Mouse (Mus musculus) cerebellum, adult 8-10 months (tissue): ENCODE data around the gene Tmem86a.

Experiments
- DNase-seq: peaks from one replicate; pipeline ENCODE4 v3.0.0; 2022

Gene Tmem86a

GRCm38 (mm10) chr7:47030517-47031193 is 19.7 kb upstream of the Tmem86a start:
- no peak for DNase-seq

DNA sequence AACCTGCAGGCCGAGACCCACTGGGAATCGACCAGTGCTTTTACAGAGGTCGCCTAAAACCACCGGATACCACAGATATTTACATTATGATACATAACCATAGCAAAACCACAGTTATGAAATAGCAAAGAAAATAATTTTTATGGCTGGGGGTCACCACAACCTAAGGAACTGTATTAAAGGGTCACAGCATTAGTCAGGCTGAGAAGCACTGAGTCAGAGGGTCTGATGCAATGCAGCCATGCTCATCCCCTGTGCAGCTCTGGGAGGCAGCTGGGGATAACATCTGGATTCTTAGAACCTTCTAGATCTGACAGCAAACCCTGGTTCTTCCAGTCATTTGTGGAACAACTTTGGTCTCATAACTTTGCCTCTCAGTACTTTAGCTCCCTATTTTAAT is 19.0 kb upstream of the Tmem86a start:
- DNase-seq, result no peak

- DNase-seq, result no peak
Measured at GRCm38 (mm10) chr7:47034785-47035384, 15.5 kb upstream of the Tmem86a start.

DNA sequence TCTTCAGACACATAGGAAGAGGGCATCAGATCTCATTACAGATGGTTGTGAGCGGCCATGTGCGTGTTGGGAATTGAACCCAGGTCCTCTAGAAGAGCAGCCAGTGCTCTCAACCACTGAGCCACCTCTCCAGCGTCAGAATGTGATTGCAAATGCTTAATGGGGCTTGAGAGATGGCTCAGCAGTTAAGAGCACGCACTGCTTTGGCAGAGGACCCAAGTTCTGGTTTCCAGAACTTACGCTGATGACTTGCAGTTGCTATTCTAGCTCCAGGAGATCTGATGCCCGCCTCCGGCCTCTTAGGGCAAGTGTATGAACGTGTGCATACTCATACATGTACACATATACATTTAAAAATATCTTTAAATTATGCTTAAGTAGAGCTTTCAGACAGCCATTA is 15.0 kb upstream of the Tmem86a start:
- DNase-seq, result no peak

- DNase-seq, result no peak
Measured at GRCm38 (mm10) chr7:47041706-47042105, 8.7 kb upstream of the Tmem86a start.

DNA sequence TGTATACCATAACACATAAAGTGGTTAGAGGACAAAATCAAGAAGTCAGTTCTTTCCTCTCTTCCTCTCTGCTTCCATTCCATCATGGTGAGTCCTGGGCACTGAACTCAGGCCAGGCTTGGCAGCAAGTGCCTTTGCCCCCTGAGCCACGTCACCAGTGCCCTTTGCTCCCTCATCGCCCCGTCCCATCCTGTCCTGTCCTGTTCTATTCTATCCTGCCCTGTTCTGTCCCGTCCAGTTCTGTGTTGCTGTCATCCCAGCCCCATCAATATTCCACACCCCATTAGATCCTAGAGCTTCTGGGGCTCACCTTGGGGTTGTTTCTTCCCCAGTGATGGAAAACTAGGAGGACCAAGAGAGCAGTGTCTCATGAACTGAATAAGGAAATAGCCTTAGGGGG is 8.3 kb upstream of the Tmem86a start:
- DNase-seq, result no peak

GRCm38 (mm10) chr7:47042823-47043490 is 7.4 kb upstream of the Tmem86a start:
- no peak for DNase-seq

DNA sequence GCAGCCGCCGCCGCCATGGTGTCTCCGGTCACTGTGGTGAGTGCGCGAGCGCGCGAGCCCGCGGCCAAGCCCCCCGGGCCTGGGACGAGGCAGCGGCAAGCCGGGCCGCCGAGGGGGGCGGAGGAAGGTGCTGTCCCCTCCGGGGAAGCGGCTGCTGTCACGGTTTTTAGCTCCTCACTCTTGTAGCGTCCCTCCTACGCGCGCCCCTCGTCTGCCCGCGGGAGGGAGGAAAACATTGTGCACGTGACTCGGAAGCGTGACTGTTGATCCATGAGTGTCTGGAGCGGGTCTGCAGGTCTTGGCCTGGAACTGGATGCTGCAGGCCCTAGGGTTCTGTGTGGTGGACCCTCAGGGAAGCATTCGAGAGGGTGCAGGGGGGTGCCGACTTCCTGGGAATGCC is 365 bp downstream of the Tmem86a start:
- DNase-seq, result no peak

GRCm38 (mm10) chr7:47051404-47052151 is 1.2 kb downstream of the Tmem86a start:
- no peak for DNase-seq

DNA sequence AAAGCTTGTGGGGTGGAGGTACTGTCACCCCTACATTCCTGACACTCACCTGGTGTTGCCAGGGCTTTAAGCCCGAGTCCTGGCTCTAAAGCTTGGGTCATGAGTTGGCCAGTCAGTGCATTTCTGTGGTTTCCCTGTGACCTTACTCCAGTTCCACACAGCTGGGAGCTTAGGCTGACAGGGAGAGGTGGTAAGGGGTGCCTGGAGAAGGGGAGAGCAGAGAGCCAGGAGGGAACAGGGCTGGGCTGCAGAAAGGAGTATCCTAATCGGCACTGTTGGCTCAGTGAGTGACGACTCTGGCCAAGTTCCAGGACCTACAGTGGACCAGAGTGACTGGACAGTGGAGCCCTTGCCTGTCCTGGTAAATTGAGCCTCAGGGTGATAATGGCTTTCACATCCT is 1.9 kb downstream of the Tmem86a start:
- no peak for DNase-seq

DNA sequence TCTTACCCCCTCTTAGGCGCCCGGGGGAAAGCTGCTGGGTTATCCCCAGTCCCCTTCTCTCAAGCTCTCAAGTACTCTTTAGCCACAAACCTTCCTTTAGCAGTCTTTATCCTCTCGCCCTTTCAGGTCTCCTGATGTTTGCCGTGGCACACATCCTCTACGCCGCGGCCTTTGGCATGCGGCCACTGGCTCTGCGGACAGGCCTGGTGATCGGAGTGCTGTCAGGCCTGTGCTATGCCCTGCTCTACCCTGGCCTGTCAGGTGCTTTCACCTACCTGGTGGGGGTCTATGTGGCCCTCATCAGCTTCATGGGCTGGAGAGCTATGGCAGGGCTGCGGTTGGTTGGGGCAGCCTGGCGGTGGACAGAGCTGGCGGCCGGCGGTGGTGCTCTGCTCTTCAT is 2.9 kb downstream of the Tmem86a start:
- DNase-seq, result no peak

- DNase-seq, result no peak
Measured at GRCm38 (mm10) chr7:47054666-47055065, 4.3 kb downstream of the Tmem86a start.

DNA sequence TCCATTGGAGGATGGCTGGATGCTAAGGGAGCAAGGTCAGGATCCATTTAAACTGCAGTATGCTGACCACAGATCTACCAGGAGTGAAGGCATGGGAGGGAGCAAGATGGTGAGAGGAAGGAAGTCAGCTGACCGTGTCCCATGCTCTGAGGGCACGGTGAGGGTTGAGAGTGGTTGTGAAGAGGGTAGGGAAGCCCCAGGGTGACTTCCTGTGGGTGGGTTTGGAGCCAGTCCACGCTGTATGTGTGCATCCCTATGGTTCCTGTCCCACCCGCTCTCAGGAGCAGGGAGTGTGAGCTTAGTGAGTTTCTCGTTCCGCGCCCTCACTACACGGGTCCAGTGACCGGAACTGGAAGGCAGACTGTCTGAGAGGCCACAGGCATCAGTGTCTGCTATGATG is 5.3 kb downstream of the Tmem86a start:
- DNase-seq, result no peak

GRCm38 (mm10) chr7:47056273-47056672 is 5.9 kb downstream of the Tmem86a start:
- no peak for DNase-seq

GRCm38 (mm10) chr7:47059339-47059738 is 8.9 kb downstream of the Tmem86a start:
- no peak for DNase-seq

GRCm38 (mm10) chr7:47061560-47061959 is 11.2 kb downstream of the Tmem86a start:
- no peak for DNase-seq

DNA sequence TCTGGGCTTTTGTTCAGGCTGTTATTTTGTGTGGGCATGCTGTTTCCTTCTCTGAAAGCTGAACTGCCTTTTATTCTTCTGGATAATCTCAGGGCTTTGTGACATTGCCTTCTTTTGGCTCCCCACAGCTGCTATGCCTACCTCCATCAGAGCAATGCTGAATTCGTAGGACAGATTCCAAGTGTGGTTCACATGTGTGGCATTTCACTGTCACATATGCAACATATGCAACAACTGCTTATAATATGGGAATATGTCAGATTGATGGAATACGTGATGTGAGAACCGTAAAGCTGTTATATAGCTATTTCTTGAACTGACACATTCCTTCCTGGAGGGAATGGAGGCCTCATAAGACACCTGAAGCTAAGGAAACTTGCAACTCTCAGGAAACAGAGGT is 16.5 kb downstream of the Tmem86a start:
- DNase-seq, result no peak

DNA sequence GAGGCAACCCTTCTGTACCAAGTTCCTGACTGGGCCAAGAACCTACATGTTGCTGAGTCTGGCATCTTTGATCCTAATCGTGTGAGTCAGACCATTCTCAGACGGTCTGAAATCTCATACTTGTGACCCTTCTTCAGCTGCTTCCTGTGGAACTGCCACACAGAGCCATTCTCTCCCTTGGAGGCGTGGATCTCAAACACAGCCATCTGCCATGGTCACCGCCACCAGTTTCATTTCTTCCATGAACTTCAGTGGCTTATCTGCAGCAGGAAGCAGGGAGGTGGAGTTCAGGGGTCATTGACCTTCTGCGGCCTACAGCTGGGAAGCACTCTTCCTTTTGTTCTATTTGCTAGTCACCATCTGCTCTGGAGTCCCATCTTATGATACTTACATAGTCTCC is 17.5 kb downstream of the Tmem86a start:
- DNase-seq, result no peak

DNA sequence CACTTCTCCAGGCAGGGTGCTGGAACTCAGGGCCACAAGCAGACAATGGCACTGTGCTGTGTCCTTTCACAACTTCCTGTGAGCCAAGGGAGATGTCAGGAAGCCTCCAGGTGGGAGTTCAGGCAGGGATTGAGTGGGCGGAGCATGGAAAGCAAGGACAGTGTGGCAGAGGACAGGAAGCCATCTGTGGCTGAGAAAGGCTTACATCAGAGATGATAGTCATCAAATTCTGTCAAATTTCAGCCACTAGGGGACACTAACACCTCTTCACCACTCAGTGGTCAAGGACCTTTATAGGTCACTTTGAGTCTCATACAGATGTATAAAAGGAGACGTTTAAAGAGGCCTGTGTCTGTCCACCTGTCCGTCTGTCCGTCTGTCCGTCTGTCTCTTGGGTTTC is 22.1 kb downstream of the Tmem86a start:
- DNase-seq, result no peak

- DNase-seq, result no peak
Measured at GRCm38 (mm10) chr7:47073536-47074521, 23.4 kb downstream of the Tmem86a start.

GRCm38 (mm10) chr7:47076193-47076592 is 25.8 kb downstream of the Tmem86a start:
- no peak for DNase-seq

- DNase-seq, result no peak
Measured at GRCm38 (mm10) chr7:47076729-47077128, 26.3 kb downstream of the Tmem86a start.
